Mouse (Mus musculus) MN1 (cell line): ENCODE data around the gene Mdk.

ENCODE experiments used
- DNase-seq: peaks from one replicate; pipeline ENCODE4 v3.0.0-alpha.2; 2016; ENCODE audit warnings: low spot score

The Mdk gene

DNA sequence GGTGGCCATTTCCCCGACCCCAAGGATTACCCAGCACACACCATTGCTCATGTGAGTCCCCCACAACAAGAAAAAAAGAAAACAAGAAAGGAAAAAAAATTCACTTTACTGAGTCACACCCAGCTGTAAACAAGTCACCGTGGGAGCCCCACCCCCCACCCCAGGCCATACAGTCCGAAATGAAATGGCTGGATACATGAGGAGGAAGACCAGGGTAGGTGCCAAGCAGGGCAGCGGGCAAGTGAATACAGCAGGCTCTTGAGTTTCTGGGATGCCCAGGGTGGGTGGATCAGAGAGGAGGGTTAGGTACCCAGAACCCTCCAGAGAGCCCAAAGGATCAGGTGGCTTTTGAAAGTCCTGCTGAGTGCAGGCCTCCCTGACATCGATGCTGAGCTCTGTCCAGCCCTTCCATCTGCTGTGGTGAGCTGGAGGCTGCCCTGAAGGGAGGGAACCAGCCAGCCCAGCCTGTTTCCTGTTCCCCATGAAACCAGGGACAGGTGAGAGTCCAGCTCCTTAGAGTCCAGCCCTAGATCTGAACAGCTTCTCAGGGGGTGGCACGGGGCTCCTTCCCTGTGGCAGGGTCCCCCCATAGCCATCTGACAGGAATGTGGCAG is 747 bp upstream of the Mdk start:
- DNase-seq = no peak

DNA sequence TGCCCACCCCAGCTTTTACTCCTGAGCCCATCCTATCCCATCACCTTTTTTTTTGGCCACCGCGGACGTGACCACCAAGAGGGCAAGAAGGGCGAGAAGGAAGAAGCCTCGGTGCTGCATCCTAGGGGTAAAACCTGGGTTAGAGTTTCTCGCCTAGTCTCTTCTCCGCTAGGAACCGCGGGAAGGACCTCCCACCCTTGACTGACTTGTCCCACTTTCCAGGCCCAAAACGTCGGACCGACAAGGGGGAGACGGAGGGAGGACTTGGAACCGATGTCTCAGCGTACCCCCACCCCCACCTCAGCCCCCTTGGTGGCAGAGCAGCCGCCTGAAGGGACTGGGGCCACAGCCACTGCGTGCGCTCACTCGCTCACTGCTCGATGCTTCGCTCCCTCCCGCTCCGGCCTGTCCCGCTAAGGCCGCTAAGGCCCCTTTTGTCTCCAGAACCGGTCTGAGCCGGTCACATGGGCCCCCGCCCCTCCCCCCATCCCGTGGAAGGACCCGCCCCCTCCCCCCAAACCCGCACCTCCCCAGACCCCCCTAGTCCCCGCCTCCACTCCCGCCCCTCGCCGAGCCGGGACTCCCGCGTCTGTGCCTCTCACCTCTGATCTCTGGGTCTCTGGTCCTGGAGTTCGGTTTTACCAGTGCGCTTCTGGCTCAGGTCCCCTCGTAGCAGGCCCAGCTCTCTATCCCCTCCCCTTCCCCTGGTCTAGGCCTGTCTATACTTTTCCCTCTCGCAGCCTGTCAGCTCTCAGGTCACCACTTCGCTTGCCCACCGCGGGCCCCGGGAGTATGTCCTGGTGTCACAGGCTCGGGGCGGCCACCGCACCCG is 553 bp downstream of the Mdk start:
- DNase-seq = no peak

GRCm38 (mm10) chr2:91930761-91931291 is 1.3 kb downstream of the Mdk start:
- DNase-seq = no peak

GRCm38 (mm10) chr2:91929936-91930335 is 2.2 kb downstream of the Mdk start:
- DNase-seq = peak; percentile 78

DNA sequence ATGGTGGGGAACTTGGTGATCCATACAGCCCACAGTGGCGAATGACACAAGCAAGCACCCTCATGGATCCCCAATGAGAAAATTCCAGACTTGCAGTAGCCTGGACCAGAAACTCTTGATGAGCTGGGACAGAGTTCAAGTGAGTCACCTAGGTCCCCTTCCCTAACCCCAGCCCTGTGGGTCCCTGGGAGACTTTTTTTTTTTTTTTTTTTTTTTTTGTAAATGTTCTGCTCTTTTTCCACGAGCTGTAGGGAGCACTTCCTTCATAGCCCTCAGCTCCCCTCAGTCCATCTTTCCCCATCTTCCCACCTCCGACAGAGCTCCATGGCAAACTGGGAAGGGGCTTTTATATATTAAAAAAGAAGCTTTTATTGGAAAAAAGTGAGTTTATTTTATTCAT is 2.6 kb downstream of the Mdk start:
- DNase-seq = no peak

DNA sequence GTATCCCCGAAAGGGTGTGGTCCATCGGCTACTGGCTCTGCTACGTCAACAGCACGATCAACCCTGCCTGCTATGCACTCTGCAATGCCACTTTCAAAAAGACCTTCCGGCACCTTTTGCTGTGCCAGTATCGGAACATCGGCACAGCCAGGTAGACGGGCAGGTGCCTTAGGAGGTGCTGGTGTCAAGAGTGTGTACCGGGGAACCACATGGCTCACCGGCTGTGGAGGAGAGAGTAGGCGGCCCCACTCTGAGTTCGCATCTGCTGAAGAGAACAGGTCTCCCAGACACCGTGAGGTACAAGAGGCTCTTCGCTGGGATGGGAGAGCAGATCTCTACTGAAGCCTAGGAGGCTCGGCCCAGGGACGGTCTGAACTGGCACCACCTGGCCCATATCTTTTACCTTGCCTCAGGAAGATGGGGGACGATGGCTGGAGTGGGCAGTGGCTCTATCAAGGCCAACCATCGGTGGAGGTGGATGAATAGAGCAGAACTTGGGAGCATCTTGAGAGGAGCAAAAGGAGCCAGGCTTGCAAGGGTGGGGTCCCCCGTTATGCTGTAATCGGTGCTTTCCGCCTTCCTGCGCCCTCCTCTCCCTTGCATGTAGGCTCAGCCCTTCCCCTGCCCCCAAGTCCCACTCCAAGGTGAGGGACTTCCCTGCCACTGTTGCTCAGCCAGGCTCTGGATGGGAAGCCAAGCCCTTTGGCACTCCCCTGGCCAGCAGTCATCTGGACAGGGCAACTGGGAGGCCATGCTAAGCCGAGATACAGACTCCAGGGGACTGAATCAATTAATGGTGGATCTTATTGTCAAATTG is 3.4 kb downstream of the Mdk start:
- no peak for DNase-seq

GRCm38 (mm10) chr2:91927826-91928533 is 4.1 kb downstream of the Mdk start:
- DNase-seq = no peak

DNA sequence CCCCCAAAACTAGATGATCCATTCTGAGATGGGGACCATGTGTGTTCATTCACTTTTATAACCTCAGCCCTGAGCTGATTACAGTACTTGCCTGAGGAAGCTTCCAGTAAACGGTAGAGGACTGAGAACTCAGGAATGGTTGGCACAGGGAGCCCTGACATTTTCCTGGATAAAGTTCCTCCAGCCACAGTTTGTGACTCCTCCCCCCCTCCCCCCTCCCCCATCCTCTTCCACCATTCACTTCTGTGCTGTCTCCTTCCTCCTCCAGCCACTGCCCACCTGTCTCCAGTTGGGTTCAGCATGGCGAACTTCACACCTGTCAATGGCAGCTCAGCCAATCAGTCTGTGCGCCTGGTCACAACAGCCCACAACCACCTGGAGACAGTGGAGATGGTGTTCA is 5.1 kb downstream of the Mdk start, which contains the start of gene Chrm4:
TSS of gene Chrm4 (plus strand) at position 301 of the 400 bp plus-strand sequence.
- no peak for DNase-seq

DNA sequence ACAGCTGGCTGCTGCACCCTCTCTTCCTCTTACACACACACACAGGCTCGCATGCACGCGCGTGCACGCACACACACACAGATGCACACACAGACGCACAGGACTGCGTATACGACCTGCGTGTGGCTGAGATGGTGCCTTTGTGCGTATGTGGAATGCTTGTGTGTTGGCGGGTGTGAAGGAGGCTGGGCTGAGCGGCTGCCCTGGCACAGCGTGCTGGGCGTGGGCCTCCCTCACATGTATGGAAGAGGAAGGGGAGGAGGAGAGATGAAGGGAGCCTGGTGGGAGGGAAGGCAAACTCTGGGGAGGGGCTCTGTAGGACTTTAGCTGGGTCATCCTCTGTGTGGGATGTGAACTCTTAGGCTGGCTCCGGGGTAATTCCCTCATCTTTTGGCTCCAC is 6.7 kb downstream of the Mdk start:
- DNase-seq = no peak

- no peak for DNase-seq
Measured at GRCm38 (mm10) chr2:91924726-91925125, 7.4 kb downstream of the Mdk start.

DNA sequence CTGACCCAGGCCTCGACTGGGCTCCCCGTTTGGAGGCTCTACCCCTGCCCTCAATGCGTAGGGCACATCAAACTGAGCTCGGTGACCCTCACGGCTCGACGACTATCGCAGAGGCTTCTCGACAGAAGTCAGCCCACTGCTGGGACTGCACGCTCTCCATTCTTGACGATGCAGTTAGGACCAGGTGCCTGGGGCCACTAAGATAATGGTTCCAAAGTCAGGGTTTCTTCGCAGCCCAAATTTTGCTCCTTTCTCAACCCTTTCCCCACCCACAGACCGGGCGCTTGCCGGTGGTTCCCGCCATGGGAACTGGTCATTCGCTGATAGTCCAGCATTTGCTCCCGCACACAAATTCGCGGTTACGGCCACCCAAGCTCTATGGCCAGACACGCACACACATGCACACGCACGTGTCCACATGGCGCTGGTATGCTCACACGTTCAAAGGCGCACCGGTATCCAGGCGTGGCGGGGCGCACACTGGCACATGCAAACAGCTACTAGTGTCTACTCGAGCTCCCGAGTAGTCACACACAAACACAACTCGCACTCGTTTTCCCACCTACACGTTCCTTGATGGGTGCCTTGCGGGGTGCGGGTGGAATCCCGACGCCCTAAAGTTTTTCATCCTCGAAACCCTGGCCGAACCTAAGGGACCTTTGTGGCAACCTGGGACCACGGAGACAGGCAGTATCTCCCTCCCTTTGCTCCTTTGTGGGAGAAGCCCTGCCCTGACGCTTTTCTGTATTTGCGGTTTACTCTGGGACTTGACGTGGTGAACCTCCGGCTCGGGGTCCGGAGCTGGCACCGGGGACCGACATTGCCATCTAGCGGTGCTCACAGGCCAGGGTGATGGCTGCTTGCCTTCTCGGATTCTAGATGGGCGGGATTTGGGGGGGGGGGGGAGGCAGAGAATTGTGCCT is 8.4 kb downstream of the Mdk start:
- peak; percentile 79 for DNase-seq

DNA sequence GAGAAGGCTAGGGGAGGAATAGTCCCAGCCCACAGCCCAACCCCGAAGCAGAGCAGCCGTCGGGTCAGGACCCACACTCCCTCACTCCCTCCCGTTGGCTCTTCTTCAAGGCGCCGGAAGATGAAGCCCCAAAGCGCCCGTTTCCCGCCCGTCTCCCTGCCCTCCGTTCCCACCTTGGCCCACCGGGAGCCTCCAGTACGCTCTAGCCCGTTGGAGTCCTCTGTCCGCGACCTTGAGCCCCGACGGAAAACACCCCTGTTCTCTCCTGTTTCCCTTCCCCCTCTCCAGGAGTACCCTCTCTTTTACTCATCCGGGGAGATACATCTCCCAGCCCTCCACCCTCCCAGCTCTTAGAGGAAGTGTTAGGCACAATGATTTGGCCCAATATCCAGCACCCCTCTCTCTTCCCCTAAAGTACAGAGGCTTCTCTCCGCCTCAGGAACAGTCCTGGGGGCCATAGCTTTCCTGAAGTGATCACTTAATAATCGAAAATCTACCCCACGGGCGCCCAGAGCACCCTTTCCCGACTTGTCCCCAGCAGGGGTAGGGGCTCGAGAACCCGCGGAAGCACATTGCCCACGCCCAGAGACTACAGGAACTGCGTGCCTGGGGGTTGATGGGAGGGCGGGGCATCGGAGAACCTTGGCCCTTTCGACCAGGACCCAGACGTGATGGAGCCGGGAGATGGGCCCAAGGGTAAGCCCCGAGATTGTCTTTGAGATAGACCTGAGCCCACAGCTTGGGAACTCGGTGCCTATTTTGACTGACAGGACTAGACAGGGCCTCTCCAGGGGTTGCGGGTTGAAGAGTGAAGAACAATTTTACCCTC is 9.3 kb downstream of the Mdk start:
- DNase-seq = peak; percentile 36

GRCm38 (mm10) chr2:91921790-91922570 is 10.1 kb downstream of the Mdk start:
- peak; percentile 91 for DNase-seq

DNA sequence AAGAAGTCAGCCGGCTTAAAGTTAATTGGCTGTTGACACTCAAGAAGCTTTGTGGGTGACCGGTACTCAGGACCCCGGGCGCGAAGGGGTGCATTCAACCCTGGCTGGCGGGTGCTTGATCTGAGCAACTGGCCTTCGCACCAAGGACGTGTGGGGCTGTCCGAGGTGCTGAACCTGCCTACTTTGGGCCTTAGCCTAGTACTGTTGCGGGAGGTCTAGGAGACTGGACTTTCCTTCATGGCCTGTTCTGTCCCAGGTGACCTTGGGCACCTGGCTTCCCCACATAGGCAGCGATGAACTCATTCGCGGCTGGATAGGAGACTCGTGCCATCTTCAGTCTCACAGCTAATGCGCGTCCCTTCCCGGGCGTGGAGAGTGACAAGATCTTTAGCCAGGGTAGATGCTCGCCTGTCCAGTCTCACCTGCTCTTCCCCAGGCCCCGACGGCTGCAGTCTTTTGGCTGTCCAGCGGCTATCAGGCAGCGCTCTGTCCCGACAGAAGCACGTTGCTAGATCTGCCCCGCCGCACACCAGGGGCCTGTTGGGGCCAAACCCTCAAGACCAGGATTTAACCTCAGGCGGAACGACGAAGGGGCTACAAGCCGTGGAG is 10.8 kb downstream of the Mdk start:
- peak; percentile 30 for DNase-seq

DNA sequence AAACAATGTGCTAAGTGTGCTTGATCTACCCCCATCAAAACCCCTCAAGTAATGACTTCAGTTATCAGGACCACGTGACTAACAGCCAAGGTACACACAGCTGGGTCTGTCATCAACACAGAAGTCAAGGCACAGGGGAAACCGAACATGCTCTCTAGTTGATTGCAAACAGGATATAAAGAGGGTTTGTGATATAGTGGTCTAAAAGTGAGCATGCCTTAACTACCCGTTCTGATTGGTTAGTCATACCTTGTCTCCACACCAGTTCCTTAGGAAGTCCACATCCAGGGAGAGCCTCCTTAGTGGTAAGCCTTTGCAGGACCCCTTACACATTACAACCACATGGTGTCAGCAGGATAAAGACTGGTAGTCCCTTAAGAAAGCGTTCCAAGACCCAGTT is 12.0 kb downstream of the Mdk start:
- no peak for DNase-seq

DNA sequence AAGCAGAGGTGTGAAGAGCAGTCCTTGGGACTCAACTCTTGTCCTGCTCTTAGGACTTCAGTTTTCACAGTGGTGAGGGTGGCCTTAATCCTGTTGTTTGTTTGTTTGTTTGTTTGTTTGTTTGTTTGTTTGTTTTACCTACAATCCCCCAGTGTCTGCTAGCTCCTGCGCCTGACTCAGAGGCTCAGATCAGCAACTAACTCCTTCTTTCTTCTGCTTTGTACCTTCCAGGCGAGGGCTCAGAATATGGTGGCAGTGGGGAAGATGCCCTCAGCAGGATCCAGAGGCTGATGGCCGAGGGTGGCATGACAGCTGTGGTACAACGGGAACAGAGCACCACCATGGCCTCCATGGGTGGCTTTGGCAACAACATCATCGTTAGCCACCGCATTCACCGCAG is 15.0 kb downstream of the Mdk start:
- DNase-seq = no peak

GRCm38 (mm10) chr2:91916346-91916977 is 15.6 kb downstream of the Mdk start:
- DNase-seq = no peak
